Mouse (Mus musculus) erythroblast, embryonic 14.5 days (primary cell): Measurements from ENCODE around the gene Gal.

ENCODE experiments used
- GATA1 ChIP-seq: IDR thresholded peaks from 2 replicates; pipeline ENCODE4 v1.6.1; 2012; ENCODE audit warnings: low read length, inconsistent platforms, mixed read lengths
- TAL1 ChIP-seq: IDR thresholded peaks from 3 replicates; pipeline ENCODE4 v1.6.1; 2012; ENCODE audit warnings: low read length, inconsistent platforms, mixed read lengths

GRCm38 (mm10) chr19:3405531-3406281 lies 8.6 kb downstream of the Gal start:
- TF ChIP-seq TAL1 (no peak), GATA1 (no peak)
